Mouse (Mus musculus) MN1 (cell line): ENCODE data around the gene Abcb9.
A peak's percentile ranks its signal among the peaks of the same experiment; 100 is the strongest.

Source experiments
- DNase-seq: peaks from one replicate; pipeline ENCODE4 v3.0.0-alpha.2; 2016; ENCODE audit warnings: low spot score

Abcb9 gene

DNA sequence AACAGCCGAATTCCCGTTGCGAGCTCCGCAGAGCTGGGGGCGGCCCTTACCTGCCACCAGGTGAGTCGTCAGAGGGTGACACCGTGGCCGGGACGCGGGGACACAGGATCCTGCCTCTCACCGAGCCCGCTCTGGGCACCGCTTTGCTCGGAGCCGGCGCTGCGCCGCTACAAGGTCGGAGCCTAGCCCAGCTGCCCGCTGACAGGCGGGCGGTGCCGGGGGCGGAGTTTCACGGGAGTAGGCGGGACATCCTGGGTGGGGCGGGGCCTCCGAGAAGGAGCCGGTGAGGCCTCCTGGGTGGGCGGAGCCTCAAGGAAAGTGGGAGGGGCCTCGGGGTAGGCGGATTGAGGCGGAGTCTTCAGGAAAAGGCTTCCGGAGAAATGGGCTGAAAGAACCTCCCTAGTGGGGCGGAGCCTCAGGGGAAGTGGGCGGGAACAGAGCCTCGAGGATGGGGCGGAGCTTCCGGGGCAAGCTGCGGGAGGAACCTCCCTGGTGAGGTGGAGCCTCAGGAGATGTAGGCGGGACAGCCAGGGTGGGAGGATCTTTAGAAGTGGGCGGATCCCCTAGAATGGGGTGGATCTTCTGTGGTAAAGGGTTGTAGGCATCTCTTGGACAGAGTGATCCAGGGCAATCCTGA is at the start of gene Abcb9:
Gene Abcb9 (minus strand): TSS at position 203 of the 637 bp plus-strand sequence.
- DNase-seq = no peak

DNA sequence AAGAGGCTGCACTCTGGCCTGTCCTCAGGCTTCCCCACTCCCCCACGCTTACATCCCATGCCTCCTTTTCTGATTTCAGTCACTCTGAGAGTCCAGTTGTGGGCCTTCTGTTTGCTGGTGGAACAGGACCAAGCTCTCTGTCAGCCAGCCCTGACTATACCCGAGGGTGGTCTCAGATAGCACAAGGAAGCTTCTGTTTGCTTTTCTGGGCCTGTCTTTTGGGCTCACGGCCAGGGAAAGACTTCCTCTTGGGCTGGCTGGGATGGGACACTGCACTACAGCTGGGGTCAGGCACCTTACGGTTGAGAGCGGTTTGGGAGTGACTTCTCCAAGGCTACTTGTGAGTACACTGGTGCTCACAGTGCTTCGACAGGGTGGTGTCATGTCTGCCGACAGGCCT is 42.5 kb upstream of the Abcb9 start:
- no peak for DNase-seq

DNA sequence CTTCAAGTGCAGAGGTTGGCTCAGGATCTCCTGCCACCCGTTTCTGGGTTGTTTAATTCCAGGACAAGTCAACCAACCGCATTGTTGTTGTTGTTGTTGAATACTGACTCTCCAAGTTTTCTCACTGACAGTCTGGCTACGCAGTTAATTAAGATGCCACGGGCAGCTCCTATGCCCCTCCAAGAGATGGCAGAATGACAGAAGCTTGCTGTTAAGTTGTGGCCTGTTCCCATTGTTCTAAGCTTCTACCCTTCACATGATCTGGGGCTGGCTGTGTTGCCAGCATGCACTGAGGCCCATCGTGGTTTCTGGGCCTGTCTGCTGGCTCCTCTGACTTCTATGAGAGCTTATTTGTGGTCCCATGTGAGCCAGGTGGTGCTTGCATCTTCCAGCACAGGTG is 38.7 kb upstream of the Abcb9 start:
- DNase-seq = no peak

DNA sequence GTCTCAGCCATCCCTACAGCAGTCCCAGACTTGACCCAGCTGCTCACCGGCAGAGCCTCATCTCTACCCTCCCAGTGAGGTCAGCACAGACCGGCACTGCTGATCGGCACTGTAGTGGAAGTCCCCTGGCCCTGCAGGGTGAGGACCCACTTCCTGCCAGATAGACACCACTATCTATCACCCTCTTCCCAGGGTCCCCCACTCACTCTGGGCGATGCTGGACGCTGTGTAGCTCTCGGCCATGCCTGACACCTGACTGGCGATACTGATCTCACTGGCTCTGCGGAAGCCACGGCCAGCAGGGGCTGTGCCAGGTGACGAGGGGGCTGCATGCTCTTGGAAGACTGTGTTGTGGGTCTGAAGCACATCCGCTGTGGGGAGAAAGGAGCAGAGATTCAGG is 29.5 kb upstream of the Abcb9 start:
- DNase-seq = no peak

DNA sequence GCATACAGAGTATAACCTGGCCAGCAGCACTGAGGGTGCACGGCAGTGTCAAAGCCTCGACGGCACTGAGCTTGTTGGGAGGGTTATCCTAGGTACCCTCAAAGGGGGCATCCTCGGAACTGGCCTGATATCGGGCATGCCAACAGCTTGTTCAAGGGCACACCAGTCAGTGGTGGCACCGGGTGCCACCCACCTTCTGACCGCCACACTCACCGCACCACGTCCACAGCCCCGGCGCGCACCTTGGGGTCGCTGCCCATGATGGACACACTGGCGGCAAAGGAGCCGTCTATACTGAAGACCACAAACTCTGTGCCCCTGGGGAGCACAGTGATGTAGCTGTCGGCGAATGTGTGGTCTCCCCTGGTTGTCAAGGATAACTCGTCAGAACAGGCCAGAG is 26.8 kb upstream of the Abcb9 start:
- no peak for DNase-seq

DNA sequence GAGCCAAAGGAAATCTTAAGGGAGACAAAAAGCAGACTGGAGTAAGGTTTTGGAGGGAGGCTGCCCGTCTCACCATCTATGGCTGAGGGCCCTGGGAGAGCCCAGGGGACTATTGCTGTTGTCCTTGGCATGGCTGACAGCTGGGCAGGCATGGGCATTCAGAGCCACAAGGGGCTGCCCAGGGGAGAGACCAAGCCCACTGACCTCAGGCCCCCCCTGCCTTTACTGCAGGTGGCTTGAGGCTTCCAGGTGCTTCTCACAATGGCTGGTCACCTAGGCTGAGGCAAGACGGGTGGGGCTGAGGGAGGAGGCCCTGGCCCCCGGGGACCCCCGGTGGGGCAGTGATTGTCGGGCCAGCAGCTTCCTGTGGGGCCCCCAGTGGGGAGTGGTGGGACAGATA is 23.6 kb upstream of the Abcb9 start:
- no peak for DNase-seq

DNA sequence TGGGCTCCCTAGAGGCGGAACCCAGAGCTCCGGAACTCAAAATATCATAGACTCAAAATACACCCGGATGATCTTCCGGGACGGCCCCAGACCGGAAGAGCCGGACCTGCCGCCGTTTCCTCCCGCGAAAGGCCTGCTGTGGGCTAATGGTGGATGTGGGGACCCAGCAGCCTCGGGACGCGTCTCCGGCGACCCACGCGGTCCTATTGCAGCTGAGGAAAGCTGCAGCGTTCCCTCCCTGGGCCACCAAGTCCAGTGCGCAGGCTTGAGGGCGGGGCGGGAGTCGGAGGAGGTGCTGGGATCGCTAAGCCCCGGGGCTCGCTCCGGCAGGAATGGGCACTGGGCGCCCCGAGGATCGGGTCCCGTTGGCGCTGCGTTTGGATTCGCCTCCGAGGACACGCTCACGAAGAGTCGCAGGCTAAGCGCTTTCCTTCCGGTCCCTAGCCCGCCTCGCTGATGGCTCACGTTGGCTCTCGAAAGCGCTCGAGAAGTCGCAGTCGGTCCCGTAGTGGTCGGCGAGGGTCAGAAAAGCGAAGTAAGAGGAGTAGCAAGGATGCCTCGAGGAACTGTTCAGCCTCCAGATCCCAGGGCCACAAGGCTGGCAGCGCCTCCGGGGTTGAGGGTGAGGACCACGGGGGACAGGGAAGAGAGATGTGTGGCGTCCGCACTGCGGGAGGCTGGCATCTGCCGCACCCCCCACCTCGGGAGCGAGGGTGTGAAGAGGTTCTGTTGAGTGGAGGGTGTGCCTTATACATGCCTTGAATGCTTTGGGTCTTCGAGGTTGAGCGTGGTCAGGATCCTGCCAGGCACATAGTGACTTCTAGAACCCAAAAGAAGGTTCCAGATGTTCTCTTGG is 20.6 kb upstream of the Abcb9 start, which contains the start of gene Arl6ip4:
Gene Arl6ip4 (plus strand): TSS at position 100 of the 856 bp plus-strand sequence.
- peak; percentile 85 for DNase-seq

DNA sequence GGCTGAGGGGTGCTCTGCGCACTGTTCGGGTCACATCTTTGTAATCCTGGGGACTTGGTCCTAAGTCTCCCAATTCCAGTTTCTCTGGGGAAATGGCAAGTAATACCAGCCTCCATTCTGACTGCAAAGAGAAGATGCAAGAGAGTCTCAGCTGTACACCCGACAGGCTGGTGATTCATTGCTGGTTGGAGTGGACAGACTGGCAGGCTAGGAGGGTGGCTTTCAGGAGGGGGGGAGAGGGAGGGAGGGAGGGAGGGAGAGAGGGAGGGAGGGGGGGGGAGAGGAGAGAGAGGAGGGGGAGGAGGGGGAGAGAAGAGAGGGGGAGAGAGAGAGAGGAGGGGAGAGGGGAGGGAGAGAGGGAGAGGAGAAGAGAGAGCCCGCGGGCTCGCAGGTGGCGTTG is 19.9 kb upstream of the Abcb9 start:
- DNase-seq = peak; percentile 50

DNA sequence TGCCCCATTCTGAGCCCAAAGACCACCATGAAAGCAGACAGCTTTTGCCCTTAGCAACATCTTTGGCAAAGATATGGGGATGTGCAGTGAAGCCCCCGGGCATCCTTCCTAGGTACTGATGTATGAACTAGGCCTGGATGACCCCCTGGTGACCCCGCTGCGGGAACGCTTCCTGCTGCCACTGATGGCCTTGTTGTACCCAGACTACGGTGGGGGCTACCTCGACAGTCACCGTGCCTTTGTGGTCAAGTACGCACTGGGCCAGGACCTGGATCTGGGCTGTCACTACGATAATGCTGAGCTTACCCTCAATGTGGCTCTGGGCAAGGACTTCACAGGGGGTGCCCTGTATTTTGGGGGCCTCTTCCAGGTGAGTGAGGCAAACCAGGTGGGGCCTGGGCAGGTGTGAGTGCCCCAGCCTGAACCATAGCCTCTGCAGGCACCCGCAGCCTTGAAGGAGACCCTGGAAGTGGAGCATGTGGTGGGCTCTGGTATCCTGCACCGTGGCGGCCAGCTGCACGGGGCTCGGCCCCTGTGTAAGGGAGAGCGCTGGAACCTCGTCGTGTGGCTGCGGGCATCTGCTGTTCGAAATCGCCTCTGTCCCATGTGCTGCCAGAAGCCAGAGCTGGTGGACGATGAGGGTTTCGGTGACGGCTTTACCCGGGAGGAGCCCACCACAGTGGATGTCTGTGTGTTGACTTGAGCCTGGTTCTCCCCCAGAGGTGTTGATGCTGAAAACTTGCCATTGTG is 18.9 kb upstream of the Abcb9 start:
- no peak for DNase-seq

DNA sequence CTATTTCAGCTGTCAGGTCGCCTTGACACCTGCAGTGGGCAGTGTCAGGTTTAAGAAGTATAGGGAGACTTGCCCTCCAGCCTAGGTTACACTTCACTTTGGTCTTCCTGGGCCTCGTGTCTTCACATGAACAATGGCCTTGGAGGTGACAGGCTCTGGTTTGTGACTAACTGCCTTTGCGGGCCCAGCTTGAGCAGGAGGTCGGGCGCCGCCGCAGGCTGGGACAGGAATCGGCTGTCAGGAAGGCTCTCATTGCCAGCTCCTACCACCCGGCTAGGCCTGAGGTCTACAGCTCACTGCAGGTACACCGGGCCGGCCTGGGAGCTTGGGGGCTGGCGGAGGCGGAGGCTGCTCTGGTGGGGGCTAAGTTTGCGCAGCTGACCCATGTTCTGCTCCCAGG is 17.4 kb upstream of the Abcb9 start:
- DNase-seq = peak; percentile 79

DNA sequence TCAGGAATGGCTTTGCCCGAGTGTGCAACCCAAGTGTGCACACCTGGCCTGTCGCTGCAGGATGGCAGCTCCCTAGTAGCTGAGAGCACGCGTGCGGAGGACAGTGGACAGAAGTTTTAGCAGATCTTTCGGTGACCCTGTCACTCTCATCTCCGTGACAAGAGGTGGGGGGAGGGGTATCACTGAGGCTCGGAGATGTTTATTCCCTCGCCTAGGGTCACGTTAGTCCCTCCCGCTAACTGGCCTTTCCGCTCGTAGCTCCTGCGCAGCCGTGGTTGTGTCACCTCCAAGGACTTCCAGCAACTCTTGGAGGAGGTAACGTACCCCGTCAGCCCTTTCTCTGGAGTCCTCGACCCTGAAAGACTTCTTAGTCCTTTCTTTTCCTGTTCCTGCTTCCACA is 16.9 kb upstream of the Abcb9 start:
- peak; percentile 60 for DNase-seq

DNA sequence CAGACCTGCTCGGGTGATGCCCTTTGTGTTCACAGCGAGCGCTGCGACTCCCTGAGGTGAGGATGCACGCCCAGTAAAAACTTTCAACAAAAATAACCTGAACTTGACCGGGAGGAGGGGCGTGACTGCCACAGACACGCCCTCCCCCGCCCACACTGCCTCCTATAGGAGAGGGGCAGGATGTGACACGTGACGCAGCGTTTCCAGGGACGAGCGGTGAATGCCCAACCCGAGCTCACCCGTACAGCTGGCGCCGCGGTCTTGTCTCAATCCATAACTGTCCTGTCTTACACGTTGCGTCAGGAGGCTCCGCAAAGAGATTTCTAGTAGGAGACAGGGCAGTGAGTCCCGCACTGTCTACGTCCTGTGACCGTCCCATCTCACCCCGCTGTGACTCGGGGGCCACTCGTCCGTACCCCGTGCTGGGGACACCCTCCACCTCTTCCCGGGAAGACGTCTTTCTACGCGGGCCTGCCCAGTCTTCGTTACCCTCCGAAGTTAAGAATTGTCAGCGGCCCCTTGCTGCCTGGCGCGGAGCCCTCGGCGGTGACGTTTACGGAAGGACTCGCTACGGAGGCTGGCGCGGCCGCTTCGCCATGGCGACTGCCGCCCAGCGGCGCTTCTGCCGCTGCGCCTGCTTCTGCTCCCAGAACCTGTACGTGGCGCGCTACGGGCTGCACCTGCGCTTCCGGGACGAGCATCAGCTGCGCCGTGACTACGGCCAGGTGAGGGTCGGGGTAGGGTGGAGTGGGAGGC is 16.3 kb upstream of the Abcb9 start, which contains the start of gene Ogfod2:
Gene Ogfod2 (plus strand): TSS at position 556 of the 756 bp plus-strand sequence.
- peak; percentile 95 for DNase-seq

DNA sequence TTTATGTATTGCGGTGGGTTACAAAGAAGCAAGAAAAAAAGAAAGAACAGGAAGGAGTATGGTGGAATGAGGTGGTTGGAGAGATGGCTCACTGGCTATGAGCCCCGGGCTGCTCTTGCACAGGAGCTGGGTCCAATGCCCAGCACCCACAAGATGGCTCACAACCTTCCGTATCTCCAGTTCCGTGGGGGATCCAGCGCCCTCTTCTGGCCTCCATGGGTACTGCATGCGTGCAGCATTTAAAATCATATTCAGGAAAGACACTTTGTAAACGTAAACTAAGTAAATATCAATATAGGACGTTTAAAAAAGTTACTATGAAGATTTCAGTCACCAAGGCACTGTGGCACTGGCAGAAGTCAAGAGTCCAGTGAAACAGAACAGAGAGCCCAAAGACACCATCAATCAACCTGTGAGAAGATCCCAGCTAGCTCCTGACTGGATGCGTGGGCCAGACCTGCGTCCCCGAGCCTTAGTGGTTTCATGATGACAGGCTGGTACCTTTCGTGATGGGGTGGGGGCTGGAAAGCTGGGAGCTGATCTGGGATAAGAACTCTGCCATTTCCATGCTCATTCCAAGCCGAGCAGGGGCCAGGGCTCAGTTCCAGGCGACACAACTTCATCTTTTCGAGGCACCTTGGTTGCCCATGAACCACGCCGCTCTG is 15.6 kb upstream of the Abcb9 start:
- DNase-seq = peak; percentile 62

DNA sequence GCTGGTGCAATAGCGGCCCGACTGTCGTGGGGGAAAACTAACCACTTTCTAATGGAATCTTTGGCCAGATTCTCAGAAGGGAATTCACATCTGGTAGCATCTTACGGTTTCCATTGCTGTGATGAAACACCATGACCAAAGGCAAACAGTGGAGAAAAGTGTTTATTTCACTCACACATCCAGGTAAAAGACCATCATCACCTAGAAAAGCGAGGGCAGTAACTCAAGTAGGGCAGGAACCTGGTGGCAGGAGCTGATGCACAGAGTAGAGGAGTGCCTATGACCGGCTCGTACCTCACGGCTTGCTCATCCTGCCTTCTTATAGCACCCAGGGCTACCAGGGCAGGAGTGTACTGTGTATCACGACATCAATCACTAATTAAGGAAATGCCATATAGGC is 8.0 kb upstream of the Abcb9 start:
- DNase-seq = no peak

DNA sequence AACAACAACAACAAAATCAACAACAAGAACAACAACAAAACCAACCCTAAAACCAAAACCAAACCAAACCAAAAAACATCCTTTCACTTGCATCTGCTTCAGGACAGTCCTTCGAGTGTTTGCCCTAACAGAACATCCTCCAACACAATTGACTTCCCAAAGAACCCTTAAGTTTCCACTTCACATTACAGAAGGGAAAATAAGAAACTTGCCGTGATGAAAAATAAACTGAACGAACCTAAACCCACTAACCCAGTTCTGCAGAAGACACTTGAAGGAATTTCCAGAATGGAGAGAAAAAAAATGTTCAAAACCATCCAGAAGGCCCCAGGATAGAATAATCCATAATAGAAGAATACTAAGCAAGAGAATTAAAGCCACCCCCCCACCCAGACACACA is 7.4 kb upstream of the Abcb9 start:
- DNase-seq = no peak

DNA sequence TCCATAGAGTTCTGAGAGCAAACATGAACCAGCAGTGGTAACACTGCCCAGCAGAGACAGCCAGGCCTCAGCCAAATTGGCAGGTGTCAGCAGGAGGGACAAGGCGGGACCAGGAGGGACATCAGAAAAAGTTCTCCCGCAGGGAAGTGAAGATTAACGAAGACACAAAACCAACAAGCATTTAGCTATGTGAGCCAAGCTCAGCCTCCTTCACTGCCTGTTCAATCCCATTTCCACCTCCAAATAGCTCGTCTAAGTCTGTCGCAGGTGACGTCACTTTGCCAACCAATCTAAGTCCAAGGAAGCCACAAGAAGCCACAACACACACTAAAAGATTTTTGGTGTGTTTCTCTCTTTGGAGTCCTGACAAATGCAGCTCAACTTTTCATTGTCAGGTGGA is 6.7 kb upstream of the Abcb9 start:
- no peak for DNase-seq

DNA sequence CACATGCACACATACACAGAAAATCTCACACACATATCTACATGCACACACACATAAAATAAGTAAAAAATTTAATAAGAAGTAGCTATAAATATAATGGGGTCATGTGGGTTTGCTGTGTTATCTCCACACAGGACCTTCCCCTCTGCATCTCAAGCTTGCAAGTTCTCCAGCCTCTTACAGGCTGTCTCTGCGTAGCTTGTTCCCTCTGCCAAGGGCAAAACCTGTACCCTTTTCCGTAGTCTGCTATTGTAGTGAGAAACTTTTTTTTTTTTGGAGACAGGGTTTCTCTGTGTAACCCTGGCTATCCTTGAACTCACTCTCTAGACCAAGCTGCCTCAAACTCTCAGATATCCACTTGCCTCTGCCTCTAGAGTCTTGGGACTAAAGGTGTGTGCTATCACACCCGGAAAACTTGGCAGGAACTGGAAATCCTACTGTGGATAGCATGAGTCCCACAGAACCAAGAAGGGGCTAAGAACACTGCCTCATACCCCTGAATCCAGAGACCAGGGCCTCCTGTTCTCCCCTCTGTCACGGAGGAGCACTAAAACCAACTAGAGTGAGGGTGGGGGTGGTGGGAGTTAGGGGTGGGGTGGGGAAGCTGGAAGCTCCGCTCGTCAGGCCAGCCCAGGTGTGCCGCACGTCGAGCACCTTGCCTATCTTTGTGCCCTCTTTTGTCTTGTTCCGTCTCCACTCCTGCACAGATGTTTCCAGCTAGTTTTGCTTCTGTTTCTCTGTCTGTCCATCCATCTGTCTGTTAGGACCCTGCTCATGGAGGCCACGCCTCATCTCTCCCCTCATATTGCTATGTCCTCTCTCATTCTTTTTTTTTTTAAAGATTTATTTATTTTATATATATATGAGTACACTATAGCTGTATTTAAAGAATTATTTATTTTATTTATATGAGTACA is 4.8 kb upstream of the Abcb9 start:
- DNase-seq = no peak

DNA sequence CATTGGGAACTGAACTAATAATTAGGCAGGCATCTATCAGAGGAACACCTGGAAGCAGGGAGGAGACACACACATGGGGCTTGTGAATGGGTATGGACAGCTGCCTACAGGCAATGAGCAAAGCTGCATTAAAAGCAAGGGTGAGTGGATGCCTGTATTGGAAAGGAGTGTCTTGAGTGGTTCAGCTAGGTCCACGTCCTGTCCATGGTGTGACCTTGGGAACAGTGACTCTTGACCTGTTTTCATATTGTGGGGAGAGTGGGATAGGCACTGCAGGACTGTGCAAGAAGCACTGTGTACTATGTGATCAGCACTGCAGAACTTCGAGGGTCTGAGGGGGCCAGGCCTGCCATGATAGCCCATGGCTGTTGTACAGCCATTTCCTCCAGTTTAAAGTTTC is 3.3 kb upstream of the Abcb9 start:
- DNase-seq = no peak

DNA sequence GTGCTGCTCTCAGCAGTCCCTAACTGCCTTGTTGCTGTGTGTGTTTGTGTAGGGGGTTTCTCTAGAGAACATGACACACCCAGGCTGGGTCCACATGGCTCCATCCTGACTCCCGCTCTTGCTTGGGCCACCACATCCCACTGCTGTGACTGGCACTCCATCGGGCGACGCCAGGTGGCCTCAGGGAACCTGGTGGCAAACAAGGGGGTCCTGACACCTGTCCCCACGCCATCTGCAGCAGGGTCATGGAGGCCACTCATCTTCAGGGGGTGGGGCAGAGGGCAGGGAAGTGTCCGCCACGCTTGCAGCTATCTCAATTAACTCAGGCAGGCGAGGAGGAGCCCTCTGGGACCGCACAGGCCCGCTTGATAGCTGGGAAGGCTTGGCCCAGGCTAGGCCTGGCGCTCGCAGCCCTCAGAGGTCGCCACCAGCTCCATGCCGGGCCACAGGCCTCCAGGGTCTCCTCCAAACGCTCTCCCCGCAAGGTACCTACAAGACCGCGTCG is 469 bp downstream of the Abcb9 start:
- no peak for DNase-seq
